Mouse (Mus musculus): ENCODE results near the gene Anapc13.

Gene Anapc13

DNA sequence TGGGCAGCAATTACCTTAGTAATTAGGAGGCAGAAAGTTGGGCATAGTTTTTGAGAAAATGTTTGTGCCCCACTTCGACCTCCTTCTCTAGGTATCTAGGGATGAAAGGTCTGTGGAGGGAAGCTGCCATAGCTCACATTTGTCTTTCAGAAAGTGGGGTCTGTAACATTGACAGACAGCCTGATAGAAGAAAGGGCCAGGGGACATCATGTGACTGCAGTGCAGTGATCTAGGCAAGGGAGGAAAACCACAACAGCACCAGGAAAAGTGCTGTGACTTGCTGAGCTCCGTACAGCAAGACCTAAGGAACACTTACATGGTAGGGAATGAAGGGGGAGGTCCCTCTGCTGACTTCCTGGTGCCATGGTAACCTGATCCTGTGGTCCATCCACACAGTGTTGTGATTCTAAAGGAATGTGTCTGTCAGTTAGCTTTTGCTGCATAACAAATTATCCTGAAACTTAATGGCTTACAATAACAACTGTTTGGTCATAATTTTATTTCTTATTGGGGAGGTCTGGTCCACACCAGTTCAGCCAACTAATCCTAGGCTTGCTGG, 5.6 kb downstream of the Anapc13 start:
- no peak for DNase-seq (ENCODE audit: low spot score in 2 of 2)

DNA sequence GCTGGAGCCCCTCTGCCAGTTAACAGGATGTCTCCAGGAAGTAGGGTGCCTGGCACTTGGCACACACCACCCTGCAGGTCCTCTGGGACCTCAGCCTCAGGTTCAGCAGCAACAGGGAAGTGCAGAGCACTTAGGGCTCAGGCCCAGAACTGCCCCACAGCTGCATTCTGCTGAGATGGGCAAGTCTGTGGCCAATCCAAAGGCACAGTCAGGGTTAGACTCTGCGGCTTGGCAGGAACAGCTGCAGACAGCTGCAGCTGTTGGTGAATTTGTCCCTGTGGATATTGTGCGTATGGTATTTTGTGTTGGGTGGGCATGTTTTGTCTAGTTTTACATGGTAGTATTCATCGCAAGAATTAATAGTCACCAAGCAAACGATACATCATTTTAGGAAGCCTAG, 6.1 kb downstream of the Anapc13 start:
- no peak for DNase-seq (ENCODE audit: low spot score in 2 of 2)

DNA sequence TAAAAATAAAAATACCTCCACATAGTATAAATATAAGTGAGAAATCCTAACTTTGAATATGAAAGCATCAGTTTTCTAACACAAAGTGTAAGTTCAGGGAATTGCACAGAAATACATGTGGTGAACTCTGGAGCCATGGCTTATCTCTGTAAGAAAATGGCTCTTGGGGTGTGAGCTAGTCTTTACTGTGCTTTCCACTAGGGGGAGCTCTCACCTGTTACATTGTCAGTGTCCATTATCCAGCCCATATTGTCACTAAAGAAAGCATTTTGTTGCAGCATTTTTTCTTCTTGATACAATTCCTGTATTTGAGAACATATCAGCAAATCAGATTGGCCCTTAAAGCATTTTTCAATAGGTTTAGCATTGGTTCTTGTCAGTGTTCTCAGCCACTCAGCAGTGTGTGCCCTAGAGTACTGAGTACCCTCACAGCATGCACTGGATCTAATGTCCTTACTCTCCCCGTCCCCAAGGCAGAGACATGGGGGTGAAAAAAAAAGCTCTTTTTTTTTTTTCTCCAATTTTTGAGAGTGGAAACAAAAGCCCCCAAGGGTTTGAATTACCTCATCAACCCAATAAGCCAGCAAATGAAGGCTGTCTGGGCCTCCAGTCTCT, 6.9 kb downstream of the Anapc13 start:
- peak; percentile 70 to 72 for DNase-seq (ENCODE audit: low spot score in 2 of 2)

DNA sequence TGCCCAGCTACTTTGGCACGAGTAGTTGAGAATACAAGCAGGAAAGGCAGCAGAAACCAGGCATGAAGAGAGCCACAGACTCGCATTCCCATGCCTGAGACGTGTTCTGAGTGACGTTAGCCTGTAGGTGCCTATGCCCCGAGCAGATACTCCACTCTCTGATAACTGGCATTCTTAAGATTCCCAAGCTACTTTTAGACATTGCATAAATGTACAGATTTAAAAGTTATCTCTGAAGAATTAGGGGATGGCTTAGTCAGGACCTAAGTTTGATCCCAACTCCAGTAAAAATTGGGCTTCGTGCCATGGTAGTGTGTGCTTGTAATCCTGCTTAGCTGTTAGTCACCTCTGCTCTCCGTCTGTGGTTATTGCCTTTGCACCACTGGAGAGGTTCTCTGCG, 8.4 kb downstream of the Anapc13 start:
- no peak for DNase-seq (ENCODE audit: low spot score in 2 of 2)

DNA sequence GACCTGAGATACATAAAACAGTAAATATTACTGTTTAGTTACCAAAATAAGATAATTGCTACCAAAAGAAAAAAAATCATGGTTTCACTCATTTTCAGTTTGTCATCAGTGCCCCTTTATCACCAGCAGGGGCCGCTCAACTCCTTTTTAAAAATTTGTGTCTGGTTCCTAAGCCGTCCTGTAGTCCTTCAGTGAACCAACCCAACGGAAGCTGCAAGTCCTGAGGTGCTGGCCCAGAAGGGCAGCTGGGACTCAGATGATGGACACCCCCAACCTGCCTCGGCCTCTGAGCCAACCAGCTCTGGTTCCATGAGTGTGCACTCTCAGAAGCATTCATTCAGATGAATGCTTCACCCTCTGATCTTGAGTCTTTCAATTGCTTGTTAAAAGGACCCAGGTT, 10.5 kb downstream of the Anapc13 start:
- peak; percentile 65 to 75 for DNase-seq (ENCODE audit: low spot score in 2 of 2)

DNA sequence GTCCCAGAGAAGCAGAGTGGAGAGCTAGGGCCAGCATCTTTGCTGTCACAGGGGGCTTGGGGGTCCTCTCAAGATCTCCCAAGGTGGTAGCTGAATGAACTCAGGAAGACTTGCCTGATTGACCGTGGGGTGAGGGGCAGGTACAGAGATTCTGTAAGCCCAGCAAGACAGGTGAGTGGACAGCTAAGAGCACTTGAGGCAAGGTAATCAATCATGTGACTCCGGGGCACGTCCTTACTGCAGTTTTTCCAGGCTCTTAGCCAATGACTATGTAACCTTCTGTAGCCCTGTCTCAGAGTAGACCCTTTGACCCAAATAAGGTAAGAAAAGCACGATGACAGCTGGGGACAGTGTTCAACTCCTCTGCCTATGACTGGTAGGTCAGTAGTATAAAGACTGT, 11.0 kb downstream of the Anapc13 start:
- DNase-seq (ENCODE audit: low spot score in 2 of 2), result no peak

DNA sequence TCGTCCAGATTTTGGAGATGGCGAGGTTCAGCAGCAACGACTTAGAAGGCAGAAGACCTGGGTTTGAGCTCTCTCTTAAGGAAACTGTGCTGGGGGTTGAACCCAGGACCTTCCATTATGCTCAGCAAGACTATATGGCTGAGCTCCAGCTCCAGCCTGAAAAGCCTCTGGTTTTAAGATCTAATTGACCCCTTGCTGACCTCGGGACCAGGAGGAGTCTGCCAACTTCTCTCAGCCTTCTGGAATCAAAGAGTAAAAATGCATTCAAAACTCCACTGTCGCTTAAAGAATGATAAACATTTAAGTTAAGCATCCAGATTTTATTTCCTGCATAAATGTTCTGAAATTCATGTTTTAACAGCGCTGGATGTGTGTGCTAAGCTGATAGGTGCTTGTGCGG, 12.9 kb downstream of the Anapc13 start:
- no peak for DNase-seq (ENCODE audit: low spot score in 2 of 2)

DNA sequence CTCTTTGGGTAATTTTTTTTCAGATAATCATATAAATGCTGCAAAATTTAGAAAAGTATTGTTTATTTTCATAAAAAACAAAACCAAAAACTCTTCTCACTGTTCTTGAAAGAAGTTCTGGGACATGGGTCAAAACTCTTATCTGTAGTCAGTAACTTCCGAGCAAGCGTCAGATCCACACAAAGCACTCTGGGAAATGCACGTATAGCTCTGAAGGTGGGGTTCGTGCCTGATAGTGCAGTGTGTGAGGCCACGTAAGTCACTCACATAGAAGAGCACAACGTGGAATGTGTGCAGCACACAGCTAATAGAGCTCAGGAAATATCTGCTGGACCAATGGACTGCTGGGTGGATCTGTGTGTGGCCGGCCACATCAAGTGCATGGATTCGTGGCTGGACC, 13.4 kb downstream of the Anapc13 start:
- DNase-seq (ENCODE audit: low spot score in 2 of 2), result no peak

DNA sequence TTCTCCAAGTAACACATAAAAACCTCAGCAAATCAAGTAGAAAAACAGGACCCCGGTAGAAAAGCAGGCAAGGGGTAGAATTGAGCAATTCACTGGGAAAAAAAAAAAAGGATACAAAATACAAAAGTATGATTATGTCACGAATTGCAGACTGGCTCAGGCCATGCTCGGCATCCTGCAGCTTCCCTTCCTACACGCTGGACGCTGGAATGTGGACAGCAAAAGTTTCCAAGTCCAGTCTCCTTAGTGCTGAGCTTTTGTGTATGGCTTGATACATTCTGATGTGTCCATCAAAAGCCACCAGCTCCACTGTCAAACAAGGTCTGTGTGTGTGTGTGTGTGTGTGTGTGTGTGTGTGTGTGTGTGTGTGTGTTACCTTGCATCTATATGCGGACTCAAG, 15.4 kb downstream of the Anapc13 start:
- DNase-seq (ENCODE audit: low spot score in 2 of 2), result no peak

DNA sequence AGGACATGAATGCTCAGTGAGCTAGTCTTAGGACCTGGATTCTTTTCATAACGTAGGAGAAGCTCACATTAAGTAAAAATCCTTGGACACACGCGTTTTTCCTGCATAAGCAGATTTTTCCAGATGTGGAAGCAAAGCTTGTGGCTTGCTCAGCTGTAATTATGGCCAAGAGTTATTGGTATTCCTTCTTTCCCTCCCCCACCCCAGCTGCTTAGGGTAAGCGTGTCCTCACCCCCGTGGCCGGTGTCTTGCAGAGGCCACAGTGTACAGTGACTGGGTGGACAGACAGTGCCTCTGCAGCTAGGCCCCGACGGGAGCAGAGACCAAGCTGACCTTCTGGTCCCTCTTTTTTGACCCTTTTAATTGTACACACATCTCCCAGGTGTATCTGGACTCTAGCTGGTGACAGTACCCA, 17.0 kb downstream of the Anapc13 start:
- no peak for DNase-seq (ENCODE audit: low spot score in 2 of 2)

DNA sequence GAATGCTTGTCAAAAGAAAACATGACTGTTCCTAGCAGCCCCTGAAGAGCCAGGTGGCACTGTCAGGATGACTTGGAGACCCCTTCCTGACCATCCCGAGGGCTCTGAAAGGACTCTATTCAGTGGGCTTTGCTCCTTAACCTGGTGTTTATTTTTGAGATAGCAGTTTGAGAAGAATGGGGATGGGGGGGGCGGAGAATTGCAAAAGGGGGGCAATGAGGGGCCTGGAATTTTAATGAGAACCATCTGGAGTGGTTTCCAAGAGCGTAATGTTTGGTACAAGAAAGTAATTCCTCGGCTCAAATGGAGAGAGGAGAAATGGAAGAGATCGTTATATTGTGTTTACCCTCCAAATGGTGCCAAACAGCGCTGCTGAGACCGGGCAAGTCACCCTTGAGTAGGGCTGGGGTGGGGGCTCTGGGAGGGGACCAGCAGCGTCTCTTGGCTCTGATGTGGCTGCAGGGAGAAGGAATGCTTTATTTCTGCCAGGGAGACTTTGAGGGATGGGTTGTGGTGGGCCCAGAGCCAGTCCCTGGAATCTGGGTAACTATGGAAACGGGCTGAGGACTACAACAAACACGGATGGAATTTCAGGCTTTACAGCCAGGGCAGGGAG, 17.5 kb downstream of the Anapc13 start:
- DNase-seq (ENCODE audit: low spot score in 2 of 2), result no peak

DNA sequence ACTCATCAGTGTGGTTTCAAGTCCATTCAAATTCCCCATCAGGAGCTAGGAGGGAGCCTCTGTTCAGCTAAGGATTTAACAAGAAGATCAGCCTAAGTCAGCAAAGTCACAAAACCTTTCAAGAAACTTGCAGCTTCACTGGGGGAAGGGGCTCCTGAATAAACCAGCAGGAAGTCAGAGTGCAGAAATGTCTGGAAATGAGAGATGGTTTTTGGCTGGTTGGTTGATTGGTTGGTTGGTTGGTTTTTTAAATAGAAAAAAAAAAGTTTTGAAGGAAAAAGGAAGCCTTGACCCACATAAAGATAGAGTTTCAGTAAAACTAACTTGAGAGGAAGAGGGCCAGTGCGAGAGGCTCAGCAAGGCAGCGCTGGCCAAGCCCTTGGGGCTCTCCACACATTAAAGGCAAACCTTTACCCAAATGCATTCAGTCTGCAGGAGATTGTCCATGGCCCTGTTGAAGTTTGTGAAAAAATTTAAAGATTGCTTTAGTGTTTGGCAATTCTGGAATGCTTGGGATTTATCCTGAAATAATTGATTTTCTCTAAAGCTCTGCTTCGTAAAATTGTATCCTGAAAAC, 19.1 kb downstream of the Anapc13 start:
- no peak for DNase-seq (ENCODE audit: low spot score in 2 of 2)

DNA sequence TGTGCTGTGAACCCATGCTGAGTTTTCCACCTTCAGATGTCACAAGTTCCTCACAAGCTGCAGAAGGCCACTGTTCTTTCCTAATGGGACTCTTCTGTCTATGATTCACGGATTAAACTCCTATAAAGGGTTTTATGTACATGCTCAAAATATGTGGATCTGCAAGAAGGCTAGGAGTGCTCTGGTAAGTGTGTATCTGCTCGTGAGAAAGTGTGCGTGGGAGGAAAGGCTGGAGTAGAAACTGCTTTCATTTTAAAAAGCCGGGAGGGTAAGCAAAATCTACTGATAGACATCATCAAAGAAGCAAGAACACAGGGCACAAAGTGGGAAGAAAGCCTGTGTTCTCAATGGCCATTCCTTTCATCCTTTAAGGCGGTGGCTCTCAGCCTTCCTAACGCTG, 20.9 kb downstream of the Anapc13 start:
- DNase-seq (ENCODE audit: low spot score in 2 of 2), result peak in 1 of 2 experiments; percentile 15

DNA sequence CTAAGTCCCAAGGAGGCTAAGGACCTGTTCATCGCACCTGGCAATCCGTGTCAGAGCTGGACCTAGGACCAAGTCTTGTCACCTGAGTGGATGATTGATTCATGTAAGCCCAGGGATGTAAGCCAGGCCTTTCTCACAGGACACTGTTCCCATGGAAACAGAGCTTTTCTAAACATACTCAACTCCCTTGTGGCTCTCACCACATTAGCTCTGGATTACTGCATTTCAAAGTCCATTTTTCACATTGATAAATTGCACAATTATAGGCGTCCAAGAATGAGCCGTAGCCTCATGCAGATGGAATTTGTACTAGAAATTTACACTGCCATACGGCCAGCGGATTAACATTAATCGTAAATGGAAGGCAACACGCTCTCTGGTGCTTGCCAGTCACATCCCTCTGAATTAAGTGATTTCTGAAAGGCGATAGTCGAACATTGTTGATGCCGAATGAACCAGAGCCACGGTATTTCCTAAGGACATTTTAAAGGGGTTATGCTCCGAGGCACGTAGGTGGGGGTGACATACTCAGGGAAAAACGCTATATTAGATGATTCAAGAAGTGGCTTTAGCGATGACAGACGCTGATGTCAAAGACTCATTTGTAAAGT, 23.9 kb downstream of the Anapc13 start:
- no peak for DNase-seq (ENCODE audit: low spot score in 2 of 2)

DNA sequence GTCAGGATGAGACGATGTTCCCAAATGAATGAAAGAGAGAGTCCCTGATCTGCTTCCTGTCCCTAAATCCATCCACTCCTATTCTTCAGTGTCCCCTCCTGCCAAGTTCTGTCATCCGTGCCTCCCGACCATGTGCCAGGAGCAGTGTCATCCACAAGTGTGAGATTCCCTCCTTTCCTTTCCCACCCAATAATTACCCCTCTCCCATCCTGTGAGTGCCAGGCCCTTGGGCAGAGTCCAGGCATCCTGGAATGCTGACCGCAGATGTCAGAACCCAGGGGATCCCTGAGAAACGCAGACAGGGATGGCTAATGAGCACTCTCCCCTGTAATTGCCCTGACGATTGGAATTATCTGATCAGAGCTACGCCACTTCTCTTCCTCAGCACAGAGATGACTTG, 24.5 kb downstream of the Anapc13 start:
- no peak for DNase-seq (ENCODE audit: low spot score in 2 of 2)

DNA sequence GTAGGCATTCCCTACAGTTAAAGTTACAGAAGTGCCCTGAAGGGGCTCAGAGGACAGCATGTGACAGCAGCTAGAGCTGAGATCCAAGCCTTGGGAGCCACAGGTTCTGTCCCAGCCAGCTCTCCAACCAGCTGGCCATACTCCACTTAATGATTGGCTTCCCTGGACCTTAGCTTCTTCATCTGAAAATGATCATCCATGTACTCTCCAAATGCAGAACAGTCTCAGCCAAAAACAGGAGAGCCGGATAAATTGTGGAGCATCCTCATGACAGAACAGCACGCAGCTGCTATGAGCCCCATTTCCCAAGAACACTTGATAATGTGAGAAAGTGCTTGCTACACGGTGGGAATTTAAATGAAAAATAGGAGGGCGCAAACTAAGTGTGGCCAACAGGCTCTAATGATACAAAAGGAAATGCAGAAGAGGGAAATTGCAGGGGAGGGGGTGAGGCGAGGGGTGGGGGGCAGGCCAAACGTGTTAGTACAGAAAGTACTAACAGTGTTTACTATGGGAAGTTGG, 25.2 kb downstream of the Anapc13 start:
- DNase-seq (ENCODE audit: low spot score in 2 of 2), result no peak

DNA sequence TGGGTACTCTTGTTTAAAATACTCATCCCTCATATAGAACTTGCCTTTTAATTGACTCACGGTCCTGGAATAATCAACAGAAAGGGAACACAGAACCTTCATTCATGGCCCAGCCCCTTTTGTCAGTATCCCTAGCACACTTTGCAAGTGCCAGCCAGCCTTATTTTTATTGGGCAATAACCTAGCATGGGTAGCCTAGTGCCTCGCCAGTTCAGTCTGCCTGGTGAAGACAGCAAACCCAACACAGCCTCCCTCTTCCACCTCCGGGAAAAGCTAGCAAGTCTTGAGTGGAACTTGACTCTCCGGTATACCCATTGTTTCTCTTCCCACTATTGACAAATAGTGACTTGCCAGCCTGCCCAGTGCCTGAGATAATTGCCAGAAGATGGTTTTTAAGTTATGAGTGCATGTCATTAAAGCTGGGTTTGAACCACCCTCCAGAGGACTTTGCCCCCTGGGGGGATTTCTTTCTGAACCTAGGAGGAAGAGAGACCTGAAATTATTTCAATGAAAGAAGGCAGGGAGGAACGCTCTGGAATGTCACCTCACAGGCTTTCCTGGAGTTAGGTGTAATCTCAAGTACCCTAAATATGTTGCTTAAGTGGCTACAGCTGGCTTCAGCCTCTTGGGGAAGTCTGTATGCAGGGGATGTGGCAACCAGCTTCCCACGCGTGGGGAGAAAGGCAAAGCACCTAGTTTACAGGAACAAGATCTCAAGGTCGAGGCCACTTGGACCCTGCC, 30.4 kb downstream of the Anapc13 start:
- DNase-seq (ENCODE audit: low spot score in 2 of 2), result no peak

DNA sequence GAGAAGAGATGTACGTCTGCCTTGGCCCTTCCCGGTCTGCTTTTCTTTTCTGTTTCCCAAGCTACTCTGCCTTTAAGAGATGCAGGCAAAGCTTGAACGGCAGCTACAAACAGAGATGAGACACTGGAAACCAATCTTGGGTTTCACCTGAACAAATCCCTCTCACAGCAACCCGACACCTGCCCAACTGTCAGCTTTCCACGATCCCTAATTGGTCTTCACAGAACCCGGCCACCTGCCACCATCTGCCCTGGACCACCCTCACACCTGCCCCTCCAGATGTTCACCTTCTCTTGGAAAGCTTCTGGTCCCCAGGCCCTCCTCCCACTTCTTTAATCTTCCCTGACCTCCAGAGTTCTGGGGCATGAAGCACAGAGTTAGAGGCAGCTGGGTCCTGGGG, 42.0 kb downstream of the Anapc13 start:
- no peak for DNase-seq (ENCODE audit: low spot score in 2 of 2)

DNA sequence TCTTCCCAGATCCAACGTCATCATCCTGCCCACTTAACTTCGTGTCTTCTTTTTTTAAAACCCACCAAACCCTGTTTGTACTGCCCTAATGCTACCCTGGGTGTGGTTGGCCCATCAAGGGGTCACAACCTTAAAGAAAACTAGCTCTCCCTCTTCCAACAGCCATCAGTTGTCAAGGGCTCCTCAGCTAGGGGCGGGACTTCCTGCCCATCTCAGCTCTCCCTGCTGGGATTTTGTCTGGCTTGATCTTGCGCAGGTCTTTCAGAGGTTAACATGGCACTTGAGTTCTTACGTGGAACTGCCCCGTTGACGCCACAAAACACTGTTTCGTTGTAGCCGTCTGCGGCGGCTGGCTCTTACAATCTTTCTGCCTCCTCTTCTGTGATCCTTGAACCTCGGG, 42.8 kb downstream of the Anapc13 start:
- no peak for DNase-seq (ENCODE audit: low spot score in 2 of 2)

DNA sequence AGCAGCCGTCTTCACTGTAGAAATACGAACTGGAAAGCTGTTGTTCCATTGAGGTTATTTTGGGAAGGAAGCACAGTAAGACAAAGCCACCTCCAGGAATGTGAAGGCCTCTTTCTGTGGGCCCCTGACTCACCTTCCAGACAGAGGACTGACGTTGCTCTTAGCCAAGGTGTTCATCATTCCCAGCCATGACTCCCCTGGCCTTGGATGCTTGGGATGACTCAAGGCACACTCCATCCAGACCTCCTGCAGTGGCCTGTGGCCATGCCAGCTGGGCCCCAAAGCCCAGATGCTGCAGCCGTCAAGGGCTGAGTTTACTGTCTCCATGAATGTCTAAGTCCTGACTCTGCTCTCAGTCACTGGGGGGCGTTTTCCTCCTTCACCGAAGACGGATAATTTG, 47.3 kb downstream of the Anapc13 start:
- no peak for DNase-seq (ENCODE audit: low spot score in 2 of 2)

DNA sequence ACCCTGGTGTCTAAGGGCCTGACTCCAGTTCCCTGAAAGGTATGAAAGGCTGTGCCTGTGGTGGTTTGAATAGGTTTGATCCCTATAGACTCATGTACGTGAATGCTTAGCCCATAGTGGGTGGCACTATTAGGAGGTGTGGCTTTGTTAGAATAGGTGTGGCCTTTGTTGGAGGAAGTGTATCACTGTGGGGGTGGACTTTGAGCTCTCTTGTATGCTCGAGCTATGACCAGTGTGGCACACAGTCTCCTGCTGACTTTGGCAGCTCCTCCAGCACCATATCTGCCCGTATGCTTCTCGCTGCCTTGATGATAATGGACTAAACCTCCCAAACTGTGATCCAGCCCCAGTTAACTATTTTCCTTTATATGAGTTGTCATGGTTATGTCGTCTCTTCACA, 49.8 kb downstream of the Anapc13 start:
- no peak for DNase-seq (ENCODE audit: low spot score in 2 of 2)

DNA sequence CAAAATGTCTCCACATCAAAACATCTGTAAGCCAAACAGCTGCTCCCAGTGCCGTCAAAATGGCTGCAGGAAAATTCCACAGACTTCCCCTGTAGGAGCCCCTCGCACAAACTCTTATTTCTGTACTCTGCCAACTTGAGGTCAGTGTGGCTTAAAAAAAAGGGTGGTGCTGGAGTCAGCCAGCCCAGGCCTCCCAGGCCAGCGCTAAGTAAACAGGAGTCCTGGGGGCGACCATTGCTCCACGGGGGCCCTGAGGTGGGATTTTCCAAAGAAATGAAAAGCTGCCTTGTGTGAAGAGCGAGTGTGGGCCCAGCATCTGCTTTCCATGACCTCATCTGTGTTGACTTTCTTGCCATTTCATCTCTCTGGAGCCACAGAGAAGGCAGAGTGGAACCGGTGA, 55.4 kb downstream of the Anapc13 start:
- DNase-seq (ENCODE audit: low spot score in 2 of 2), result no peak

Data from right cerebral cortex, adult 2 months (tissue).